Mouse (Mus musculus): ENCODE data around the gene Pabpc6. TPM values are rescaled to one million over a fixed set of nuclear protein-coding genes. Genes with fewer than 3 reads are reported as not detected.
A peak's percentile ranks its signal among the peaks of the same experiment; 100 is the strongest.

The Pabpc6 gene
- not detected for total RNA-seq (2021)
- long read RNA-seq, experiment 1 = 0 reads
- long read RNA-seq, experiment 2 = 0 reads

- DNase-seq = no peak
- H3K4me3 ChIP-seq = no peak within 1 kb of the TSS
- intact Hi-C loops (cut with DNase I) = no loop called here
- TF ChIP-seq CTCF (IDR thresholded peaks at IDR 0.05) = no peak
- no peak within 1 kb of the TSS for H3K27ac ChIP-seq
Measured at GRCm38 (mm10) chr17:9669283-9669905, at the start of gene Pabpc6. Gene Pabpc6, minus strand, starts transcription at chr17:9669717.

- no peak overlapping the region for H3K27ac ChIP-seq
- intact Hi-C loops (cut with DNase I) = no loop called here
- no peak for TF ChIP-seq CTCF (IDR thresholded peaks at IDR 0.05)
- no peak for DNase-seq
- H3K4me3 ChIP-seq = no peak overlapping the region
Measured at GRCm38 (mm10) chr17:9710910-9711309, 41.4 kb upstream of the Pabpc6 start.

GRCm38 (mm10) chr17:9708888-9709287 is 39.4 kb upstream of the Pabpc6 start:
- intact Hi-C loops (cut with DNase I) = no loop called here
- TF ChIP-seq CTCF (IDR thresholded peaks at IDR 0.05) = no peak
- Histone ChIP-seq H3K4me3 (no peak overlapping the region), H3K27ac (no peak overlapping the region)
- DNase-seq = no peak

GRCm38 (mm10) chr17:9707356-9707755 is 37.8 kb upstream of the Pabpc6 start:
- DNase-seq = no peak
- Histone ChIP-seq H3K4me3 (no peak overlapping the region), H3K27ac (no peak overlapping the region)
- TF ChIP-seq CTCF (IDR thresholded peaks at IDR 0.05) = no peak
- intact Hi-C loops (cut with DNase I) = no loop called here

- no peak overlapping the region for H3K4me3 ChIP-seq
- no peak for TF ChIP-seq CTCF (IDR thresholded peaks at IDR 0.05)
- DNase-seq = no peak
- H3K27ac ChIP-seq = no peak overlapping the region
- intact Hi-C loops (cut with DNase I) = no loop called here
Measured at GRCm38 (mm10) chr17:9697763-9698162, 28.2 kb upstream of the Pabpc6 start.

GRCm38 (mm10) chr17:9691251-9691650 is 21.7 kb upstream of the Pabpc6 start:
- Histone ChIP-seq H3K4me3 (no peak overlapping the region), H3K27ac (no peak overlapping the region)
- intact Hi-C loops (cut with DNase I) = no loop called here
- no peak for TF ChIP-seq CTCF (IDR thresholded peaks at IDR 0.05)
- no peak for DNase-seq

GRCm38 (mm10) chr17:9683539-9684155 is 14.1 kb upstream of the Pabpc6 start:
- no peak for DNase-seq
- TF ChIP-seq CTCF (IDR thresholded peaks at IDR 0.05) = no peak
- no peak overlapping the region for H3K27ac ChIP-seq
- intact Hi-C loops (cut with DNase I) = no loop called here
- H3K4me3 ChIP-seq = no peak overlapping the region

- Histone ChIP-seq H3K27ac (no peak overlapping the region), H3K4me3 (no peak overlapping the region)
- intact Hi-C loops (cut with DNase I) = no loop called here
- TF ChIP-seq CTCF (IDR thresholded peaks at IDR 0.05) = no peak
- no peak for DNase-seq
Measured at GRCm38 (mm10) chr17:9680741-9681140, 11.2 kb upstream of the Pabpc6 start.

- DNase-seq = no peak
- no peak for TF ChIP-seq CTCF (IDR thresholded peaks at IDR 0.05)
- Histone ChIP-seq H3K4me3 (0 out of 2 replicates have a peak overlapping the region, but pooled peaks have one; percentile 4), H3K27ac (no peak overlapping the region)
- intact Hi-C loops (cut with DNase I) = no loop called here
Measured at GRCm38 (mm10) chr17:9675175-9675789, 5.8 kb upstream of the Pabpc6 start.

- no peak for TF ChIP-seq CTCF (IDR thresholded peaks at IDR 0.05)
- intact Hi-C loops (cut with DNase I) = no loop called here
- DNase-seq = no peak
- Histone ChIP-seq H3K27ac (no peak overlapping the region), H3K4me3 (no peak overlapping the region)
Measured at GRCm38 (mm10) chr17:9667955-9668354, 1.6 kb downstream of the Pabpc6 start.

GRCm38 (mm10) chr17:9658651-9659050 is 10.9 kb downstream of the Pabpc6 start:
- DNase-seq = no peak
- TF ChIP-seq CTCF (IDR thresholded peaks at IDR 0.05) = no peak
- Histone ChIP-seq H3K27ac (no peak overlapping the region), H3K4me3 (no peak overlapping the region)
- intact Hi-C loops (cut with DNase I) = no loop called here

GRCm38 (mm10) chr17:9654155-9654554 is 15.4 kb downstream of the Pabpc6 start:
- TF ChIP-seq CTCF (IDR thresholded peaks at IDR 0.05) = no peak
- Histone ChIP-seq H3K27ac (no peak overlapping the region), H3K4me3 (no peak overlapping the region)
- intact Hi-C loops (cut with DNase I) = no loop called here
- no peak for DNase-seq

GRCm38 (mm10) chr17:9647644-9648043 is 21.9 kb downstream of the Pabpc6 start:
- H3K4me3 ChIP-seq = no peak overlapping the region
- intact Hi-C loops (cut with DNase I) = no loop called here
- no peak for DNase-seq
- no peak for TF ChIP-seq CTCF (IDR thresholded peaks at IDR 0.05)
- no peak overlapping the region for H3K27ac ChIP-seq
